Mouse (Mus musculus) testis, adult 2 months (tissue): ENCODE data around the gene Mnt.

Experiments used
- CTCF ChIP-seq: fragments of 200-500 bp; IDR thresholded peaks from 2 replicates; pipeline ENCODE4 v1.5.1; 2012; ENCODE audit warnings: low read depth, mild to moderate bottlenecking, inconsistent platforms, low read length, moderate library complexity; ENCODE audit not compliant: control insufficient read depth, insufficient read depth, insufficient replicate concordance
- POLR2A ChIP-seq: fragments of 200-500 bp; IDR thresholded peaks from 2 replicates; pipeline ENCODE4 v1.6.1; 2012; ENCODE audit warnings: low read depth, mild to moderate bottlenecking, inconsistent platforms, low read length, moderate library complexity; ENCODE audit not compliant: control insufficient read depth

- TF ChIP-seq CTCF: no peak
- TF ChIP-seq POLR2A: no peak
These were observed 35.9 kb downstream of the Mnt start for GRCm38 (mm10) chr11:74866640-74867039.
